Mouse (Mus musculus) forebrain, embryonic 13.5 days (tissue): Measurements from ENCODE around the gene Tbc1d2b. TPM values are rescaled to one million over a fixed set of nuclear protein-coding genes. Genes with fewer than 3 reads are reported as not detected.

ENCODE experiments used
- polyA plus RNA-seq: library from polyadenylated mRNA; unstranded; fragments of >200 nt; fragmentation: Nextera tagmentation; extraction: Ambion mirVana; gene quantifications from 2 replicates; pipeline ENCODE4 v1.2.1, GENCODE M21; 2015

Gene Tbc1d2b
- polyA plus RNA-seq, 1 experiment from 2014 or later: 4.1 TPM

Other genes starting within 250 kb of the Tbc1d2b start
- gene Ctsh, start 216.7 kb downstream of the Tbc1d2b start, polyA plus RNA-seq: 8.2 and 9.3 TPM in 2 replicates
- 475 and 483 TPM in 2 replicates for gene Morf4l1, start 156.0 kb downstream of the Tbc1d2b start, polyA plus RNA-seq
- gene Adamts7, start 107.7 kb downstream of the Tbc1d2b start, polyA plus RNA-seq: 13.6 and 15.4 TPM in 2 replicates